Mouse (Mus musculus) lung, embryonic 15.5 days (tissue): Measurements from ENCODE around the gene Fbxo2. TPM values are rescaled to one million over a fixed set of nuclear protein-coding genes. Genes with fewer than 3 reads are reported as not detected.

Experiments
- ATAC-seq: fragments of 200-750 bp; cut with Nextera tagmentation; 2 replicates; pipeline ENCODE4 v1.8.0; 2017; ENCODE audit warnings: moderate number of reproducible peaks, borderline replicate concordance; ENCODE audit not compliant: low FRiP score, low TSS enrichment; ENCODE audit errors: extremely low read depth
- H3K27ac ChIP-seq: fragments of 300-500 bp; sonication (generic); 2 replicates; pipeline ENCODE4 v1.5.1; 2015; ENCODE audit warnings: moderate library complexity, mild to moderate bottlenecking, inconsistent platforms
- H3K27me3 ChIP-seq: fragments of 300-500 bp; sonication (generic); 2 replicates; pipeline ENCODE4 v1.6.1; 2015; ENCODE audit warnings: inconsistent platforms
- H3K36me3 ChIP-seq: fragments of 300-500 bp; sonication (generic); 2 replicates; pipeline ENCODE4 v1.6.1; 2015; ENCODE audit warnings: inconsistent platforms
- H3K4me1 ChIP-seq: fragments of 300-500 bp; sonication (generic); 2 replicates; pipeline ENCODE4 v1.6.1; 2015; ENCODE audit warnings: inconsistent platforms
- H3K4me2 ChIP-seq: fragments of 300-500 bp; sonication (generic); 2 replicates; pipeline ENCODE4 v1.6.1; 2015; ENCODE audit warnings: inconsistent platforms, mild to moderate bottlenecking, moderate library complexity
- H3K4me3 ChIP-seq: fragments of 300-500 bp; sonication (generic); 2 replicates; pipeline ENCODE4 v1.5.1; 2015; ENCODE audit warnings: mild to moderate bottlenecking, inconsistent platforms
- H3K9ac ChIP-seq: fragments of 300-500 bp; sonication (generic); 2 replicates; pipeline ENCODE4 v1.6.1; 2015; ENCODE audit warnings: inconsistent platforms
- H3K9me3 ChIP-seq: fragments of 300-500 bp; sonication (generic); 2 replicates; pipeline ENCODE4 v1.6.1; 2016; ENCODE audit warnings: inconsistent platforms
- WGBS: fragments of 180-500 bp; shearing (Covaris S2); methylation state at CpG from one replicate; pipeline ENCODE4 v1.1.7; 2015; 5-methylcytosine and 5-hydroxymethylcytosine counted together
- polyA plus RNA-seq: library from polyadenylated mRNA; unstranded; fragments of >200 nt; fragmentation: Nextera tagmentation; extraction: Ambion mirVana; gene quantifications from 2 replicates; pipeline ENCODE4 v1.2.1, GENCODE M21; 2015

Fbxo2 gene
- polyA plus RNA-seq, 1 experiment from 2014 or later = 1.0 TPM

- Histone ChIP-seq H3K9me3 (no peaks in the 10 kb centered on the region), H3K4me2 (no peak overlapping the region), H3K4me3 (no peak overlapping the region), H3K9ac (no peak overlapping the region), H3K4me1 (peaks cover 16% of the 10 kb centered on the region), H3K27ac (no peak overlapping the region), H3K27me3 (peaks cover 49% of the 10 kb centered on the region), H3K36me3 (no peaks in the 10 kb centered on the region)
- 38% methylated on average over 1 of the region's 1 CpGs for WGBS
- no peak for ATAC-seq
Observed at GRCm38 (mm10) chr4:148128241-148128640, 32.2 kb upstream of the Fbxo2 start.

- ATAC-seq = no peak
- Histone ChIP-seq H3K27me3 (peaks cover 49% of the 10 kb centered on the region), H3K9me3 (no peaks in the 10 kb centered on the region), H3K4me2 (no peak overlapping the region), H3K4me3 (no peak overlapping the region), H3K36me3 (no peaks in the 10 kb centered on the region), H3K9ac (no peak overlapping the region), H3K4me1 (peaks cover 16% of the 10 kb centered on the region), H3K27ac (no peak overlapping the region)
- 65% methylated on average over 2 of the region's 2 CpGs for WGBS
Observed at GRCm38 (mm10) chr4:148128672-148129071, 31.7 kb upstream of the Fbxo2 start.

GRCm38 (mm10) chr4:148130133-148130532 is 30.3 kb upstream of the Fbxo2 start, which contains the start of gene Mad2l2:
Mad2l2 (plus strand) TSS chr4:148130384.
- peak within 1 kb of the TSS; percentile 54 for H3K9ac ChIP-seq
- ATAC-seq = peak; percentile 6
- H3K4me1 ChIP-seq = peaks cover 16% of the 10 kb centered on the region
- H3K27me3 ChIP-seq = peaks cover 49% of the 10 kb centered on the region
- peak within 1 kb of the TSS; percentile 67 for H3K4me3 ChIP-seq
- WGBS = under 1% methylated on average over 18 of the region's 18 CpGs
- peak within 1 kb of the TSS; percentile 99 for H3K4me2 ChIP-seq
- H3K27ac ChIP-seq = no peak within 1 kb of the TSS
- H3K9me3 ChIP-seq = no peaks in the 10 kb centered on the region
- H3K36me3 ChIP-seq = no peaks in the 10 kb centered on the region

GRCm38 (mm10) chr4:148130561-148131413 is 29.6 kb upstream of the Fbxo2 start, which contains the start of gene Draxin:
Draxin (minus strand) TSS chr4:148130698.
- Histone ChIP-seq H3K27me3 (peaks cover 49% of the 10 kb centered on the region), H3K27ac (no peak within 1 kb of the TSS), H3K4me3 (peak within 1 kb of the TSS; percentile 67), H3K9ac (peak within 1 kb of the TSS; percentile 54), H3K36me3 (no peaks in the 10 kb centered on the region), H3K4me2 (peak within 1 kb of the TSS; percentile 99), H3K4me1 (peaks cover 16% of the 10 kb centered on the region), H3K9me3 (no peaks in the 10 kb centered on the region)
- 0% methylated on average over 65 of the region's 87 CpGs for WGBS
- peak; percentile 93 for ATAC-seq

GRCm38 (mm10) chr4:148131497-148132081 is 28.8 kb upstream of the Fbxo2 start:
- Histone ChIP-seq H3K36me3 (no peaks in the 10 kb centered on the region), H3K27ac (no peak overlapping the region), H3K4me2 (peak overlapping the region; percentile 99), H3K9ac (peak overlapping the region; percentile 27; the same call in 1 of the 2 replicates), H3K4me1 (peaks cover 16% of the 10 kb centered on the region), H3K4me3 (peak overlapping the region; percentile 67), H3K27me3 (peaks cover 49% of the 10 kb centered on the region), H3K9me3 (no peaks in the 10 kb centered on the region)
- ATAC-seq = peak; percentile 40; the same call in 1 of the 2 replicates
- 1% methylated on average over 21 of the region's 21 CpGs for WGBS

- no peak overlapping the region for H3K4me3 ChIP-seq
- no peak for ATAC-seq
- WGBS = 63% methylated on average over 8 of the region's 8 CpGs
- H3K4me2 ChIP-seq = no peak overlapping the region
- H3K9ac ChIP-seq = no peak overlapping the region
- no peak overlapping the region for H3K27ac ChIP-seq
- H3K9me3 ChIP-seq = no peaks in the 10 kb centered on the region
- no peaks in the 10 kb centered on the region for H3K36me3 ChIP-seq
- peaks cover 13% of the 10 kb centered on the region for H3K4me1 ChIP-seq
- H3K27me3 ChIP-seq = peaks cover 34% of the 10 kb centered on the region
Observed at GRCm38 (mm10) chr4:148134988-148135387, 25.4 kb upstream of the Fbxo2 start.

GRCm38 (mm10) chr4:148137503-148137902 is 22.9 kb upstream of the Fbxo2 start:
- 0 out of 2 replicates have a peak, but pooled peaks cover 5% of the 10 kb centered on the region for H3K4me1 ChIP-seq
- H3K9me3 ChIP-seq = no peaks in the 10 kb centered on the region
- no peak overlapping the region for H3K4me3 ChIP-seq
- H3K9ac ChIP-seq = no peak overlapping the region
- no peak overlapping the region for H3K27ac ChIP-seq
- no peaks in the 10 kb centered on the region for H3K36me3 ChIP-seq
- peaks cover 10% of the 10 kb centered on the region for H3K27me3 ChIP-seq
- 66% methylated on average over 8 of the region's 8 CpGs for WGBS
- no peak for ATAC-seq
- no peak overlapping the region for H3K4me2 ChIP-seq

- under 1% methylated on average over 12 of the region's 12 CpGs for WGBS
- peak; percentile 9; the same call in 1 of the 2 replicates for ATAC-seq
- Histone ChIP-seq H3K27me3 (peaks cover 7% of the 10 kb centered on the region), H3K27ac (peak overlapping the region; percentile 89; the same call in 1 of the 2 replicates), H3K9ac (peak overlapping the region; percentile 65), H3K4me3 (peak overlapping the region; percentile 79), H3K9me3 (no peaks in the 10 kb centered on the region), H3K36me3 (no peaks in the 10 kb centered on the region), H3K4me2 (peak overlapping the region; percentile 96), H3K4me1 (0 out of 2 replicates have a peak, but pooled peaks cover 5% of the 10 kb centered on the region)
Observed at GRCm38 (mm10) chr4:148139767-148140097, 20.7 kb upstream of the Fbxo2 start.

GRCm38 (mm10) chr4:148140098-148141011 is 20.1 kb upstream of the Fbxo2 start:
- WGBS = under 1% methylated on average over 65 of the region's 65 CpGs
- peak overlapping the region; percentile 79 for H3K4me3 ChIP-seq
- ATAC-seq = peak; percentile 93

GRCm38 (mm10) chr4:148143721-148144120 is 16.7 kb upstream of the Fbxo2 start:
- WGBS = 72% methylated on average over 5 of the region's 5 CpGs
- H3K36me3 ChIP-seq = no peaks in the 10 kb centered on the region
- no peaks in the 10 kb centered on the region; the same call in 1 of the 2 replicates for H3K27me3 ChIP-seq
- H3K9ac ChIP-seq = no peak overlapping the region
- H3K4me3 ChIP-seq = no peak overlapping the region
- no peaks in the 10 kb centered on the region for H3K9me3 ChIP-seq
- no peak overlapping the region for H3K27ac ChIP-seq
- H3K4me2 ChIP-seq = no peak overlapping the region
- ATAC-seq = no peak
- 0 out of 2 replicates have a peak, but pooled peaks cover 5% of the 10 kb centered on the region for H3K4me1 ChIP-seq

More at GRCm38 (mm10) chr4:148140098-148141011, 20.1 kb upstream of the Fbxo2 start:
- Histone ChIP-seq H3K4me1 (0 out of 2 replicates have a peak, but pooled peaks cover 5% of the 10 kb centered on the region), H3K4me2 (peak overlapping the region; percentile 96), H3K27me3 (peaks cover 7% of the 10 kb centered on the region), H3K36me3 (no peaks in the 10 kb centered on the region), H3K27ac (peak overlapping the region; percentile 89), H3K9me3 (no peaks in the 10 kb centered on the region), H3K9ac (peak overlapping the region; percentile 65)

GRCm38 (mm10) chr4:148147714-148148113 is 12.7 kb upstream of the Fbxo2 start:
- ATAC-seq = no peak

More at GRCm38 (mm10) chr4:148147714-148148113, 12.7 kb upstream of the Fbxo2 start:
- no peak overlapping the region for H3K9ac ChIP-seq
- H3K27me3 ChIP-seq = no peaks in the 10 kb centered on the region
- H3K4me3 ChIP-seq = no peak overlapping the region
- 89% methylated on average over 2 of the region's 2 CpGs for WGBS
- no peak overlapping the region for H3K27ac ChIP-seq
- no peaks in the 10 kb centered on the region for H3K36me3 ChIP-seq
- no peaks in the 10 kb centered on the region for H3K9me3 ChIP-seq
- H3K4me2 ChIP-seq = no peak overlapping the region
- H3K4me1 ChIP-seq = peaks cover 6% of the 10 kb centered on the region; the same call in 1 of the 2 replicates
